Mouse (Mus musculus): ENCODE results near the gene E2f8. TPM values are rescaled to one million over a fixed set of nuclear protein-coding genes. Genes with fewer than 3 reads are reported as not detected.

E2f8 gene
- total and polyA plus RNA-seq, 3 experiments = 8.9 to 49.4 (median 39.3) TPM

- no peak for DNase-seq (ENCODE audit: low read depth, low spot score)
- no peaks in the 10 kb centered on the region for H3K79me2 ChIP-seq (ENCODE audit: control insufficient read depth, insufficient read depth, low read length, poor library complexity)
- H3K9ac ChIP-seq (ENCODE audit: control insufficient read depth, low read depth, low read length, poor library complexity, severe bottlenecking) = no peak overlapping the region
- no peak overlapping the region for H3K4me3 ChIP-seq (ENCODE audit: control insufficient read depth in 1 of 2, insufficient read depth in 1 of 2, low read depth in 2 of 2, low read length in 2 of 2)
- peaks cover 0 to 2% of the 10 kb centered on the region in 2 experiments; a peak in 1 of 4 replicates for H3K27me3 ChIP-seq (ENCODE audit: control insufficient read depth in 1 of 2, insufficient read depth in 2 of 2, low read length in 2 of 2)
- no peaks in the 10 kb centered on the region for H3K9me3 ChIP-seq (replicated peaks; ENCODE audit: insufficient read depth, low read length)
- no peaks in the 10 kb centered on the region for H3K36me3 ChIP-seq (ENCODE audit: control insufficient read depth in 1 of 2, insufficient read depth in 2 of 2, low read length in 2 of 2)
- H3K4me1 ChIP-seq (ENCODE audit: control insufficient read depth in 1 of 2, insufficient read depth in 2 of 2, low read length in 2 of 2) = no peaks in the 10 kb centered on the region
- TF ChIP-seq ZKSCAN1 (IDR thresholded peaks at IDR 0.05; ENCODE audit: low read depth, low read length) (no peak), HCFC1 (IDR thresholded peaks at IDR 0.05; ENCODE audit: low read depth, low read length) (no peak), ZMIZ1 (IDR thresholded peaks at IDR 0.05; ENCODE audit: low read depth, low read length) (no peak), MYB (IDR thresholded peaks at IDR 0.05; ENCODE audit: low read depth, low read length) (no peak), E2F4 (IDR thresholded peaks at IDR 0.05; ENCODE audit: borderline replicate concordance, low read depth, low read length) (no peak), EP300 (IDR thresholded peaks at IDR 0.05; ENCODE audit: low read depth in 1 of 2, low read length in 2 of 2) (no peak), POLR2A (IDR thresholded peaks at IDR 0.05; ENCODE audit: control insufficient read depth in 1 of 2, insufficient read depth in 1 of 2, low read depth in 1 of 2, low read length in 2 of 2, poor library complexity in 1 of 2) (no peak), USF2 (IDR thresholded peaks at IDR 0.05; ENCODE audit: borderline replicate concordance in 1 of 2, insufficient read depth in 1 of 2, low read depth in 1 of 2, low read length in 2 of 2) (no peak), POLR2AphosphoS5 (IDR thresholded peaks at IDR 0.05; ENCODE audit: borderline replicate concordance, low read depth, low read length) (no peak), RAD21 (IDR thresholded peaks at IDR 0.05; ENCODE audit: low read depth, low read length) (no peak)
- no peak overlapping the region for H3K27ac ChIP-seq (ENCODE audit: control insufficient read depth, low read depth, low read length)
These were observed 33.5 kb upstream of the E2f8 start for GRCm38 (mm10) chr7:48914630-48915506.

- H3K9me3 ChIP-seq (replicated peaks; ENCODE audit: insufficient read depth, low read length) = no peaks in the 10 kb centered on the region
- peaks cover 5 to 13% of the 10 kb centered on the region in 2 experiments for H3K4me1 ChIP-seq (ENCODE audit: control insufficient read depth in 1 of 2, insufficient read depth in 2 of 2, low read length in 2 of 2)
- peaks cover 0 to 14% of the 10 kb centered on the region in 2 experiments; a peak in 2 of 4 replicates for H3K36me3 ChIP-seq (ENCODE audit: control insufficient read depth in 1 of 2, insufficient read depth in 2 of 2, low read length in 2 of 2)
- no peak overlapping the region for H3K4me3 ChIP-seq (ENCODE audit: control insufficient read depth in 1 of 2, insufficient read depth in 1 of 2, low read depth in 2 of 2, low read length in 2 of 2)
- peak; percentile 13 for DNase-seq (ENCODE audit: low read depth, low spot score)
- no peaks in the 10 kb centered on the region; the same call in 1 of the 2 replicates for H3K79me2 ChIP-seq (ENCODE audit: control insufficient read depth, insufficient read depth, low read length, poor library complexity)
- H3K27me3 ChIP-seq (ENCODE audit: control insufficient read depth in 1 of 2, insufficient read depth in 2 of 2, low read length in 2 of 2) = no peaks in the 10 kb centered on the region; a peak in 1 of 4 replicates
- H3K27ac ChIP-seq (ENCODE audit: control insufficient read depth, low read depth, low read length) = no peak overlapping the region
- no peak overlapping the region for H3K9ac ChIP-seq (ENCODE audit: control insufficient read depth, low read depth, low read length, poor library complexity, severe bottlenecking)
- TF ChIP-seq NELFE (IDR thresholded peaks at IDR 0.05; ENCODE audit: low read depth, low read length) (no peak), ZNF384 (IDR thresholded peaks at IDR 0.05; ENCODE audit: low read depth, low read length) (peak; percentile 85), HCFC1 (IDR thresholded peaks at IDR 0.05; ENCODE audit: low read depth, low read length) (no peak), USF1 (IDR thresholded peaks at IDR 0.05; ENCODE audit: low read depth, low read length) (no peak), SMC3 (IDR thresholded peaks at IDR 0.05; ENCODE audit: low read depth, low read length) (no peak), POLR2A (IDR thresholded peaks at IDR 0.05; ENCODE audit: control insufficient read depth in 1 of 2, insufficient read depth in 1 of 2, low read depth in 1 of 2, low read length in 2 of 2, poor library complexity in 1 of 2) (no peak), UBTF (IDR thresholded peaks at IDR 0.05; ENCODE audit: borderline replicate concordance, insufficient read depth, low read depth, low read length) (no peak), GATA1 (IDR thresholded peaks at IDR 0.05; ENCODE audit: low read depth, low read length) (0 out of 2 replicates have a peak, but pooled peaks have one; percentile 15), MYC (IDR thresholded peaks at IDR 0.05; ENCODE audit: low read depth, low read length) (no peak), RCOR1 (IDR thresholded peaks at IDR 0.05; ENCODE audit: low read depth, low read length) (peak; percentile 90), TCF12 (IDR thresholded peaks at IDR 0.05; ENCODE audit: low read depth, low read length) (peak; percentile 56; the same call in 1 of the 2 replicates), CHD1 (IDR thresholded peaks at IDR 0.05; ENCODE audit: low read depth, low read length) (no peak), SIN3A (IDR thresholded peaks at IDR 0.05; ENCODE audit: low read length) (no peak), CHD2 (IDR thresholded peaks at IDR 0.05; ENCODE audit: low read length) (no peak), POLR2AphosphoS5 (IDR thresholded peaks at IDR 0.05; ENCODE audit: borderline replicate concordance, low read depth, low read length) (no peak), TBP (IDR thresholded peaks at IDR 0.05; ENCODE audit: low read depth, low read length) (no peak), TAL1 (IDR thresholded peaks at IDR 0.05; ENCODE audit: low read length) (no peak), KAT2A (conservative IDR thresholded peaks at IDR 0.05; ENCODE audit: low read depth, low read length) (no peak), EP300 (IDR thresholded peaks at IDR 0.05; ENCODE audit: low read depth in 1 of 2, low read length in 2 of 2) (peak; percentile 24 to 46; a peak in 2 of 4 replicates), ETS1 (IDR thresholded peaks at IDR 0.05; ENCODE audit: low read depth, low read length) (0 out of 2 replicates have a peak, but pooled peaks have one; percentile 12), MAZ (IDR thresholded peaks at IDR 0.05; ENCODE audit: low read depth, low read length) (no peak), MAX (IDR thresholded peaks at IDR 0.05; ENCODE audit: low read length) (no peak), MAFK (IDR thresholded peaks at IDR 0.05; ENCODE audit: borderline replicate concordance, low read depth, low read length) (no peak)
These were observed 29.8 kb upstream of the E2f8 start for GRCm38 (mm10) chr7:48911146-48911545.

Data from MEL (cell line).